In genomic region chr14:31335765-31336164, GRCm38 (mm10) we compare ENCODE assay signal across 8 mouse cellular contexts. TPM values are rescaled to one million over a fixed set of nuclear protein-coding genes. Genes with fewer than 3 reads are reported as not detected.
DNase-seq lines count a peak whose midpoint lies in the region; ATAC-seq and TF ChIP-seq lines count a peak whose summit lies in the region.

No protein-coding gene starts in this region.

- H3K27ac ChIP-seq in kidney, embryonic 14.5 days (ENCODE audit: low read depth, low read length) = no peak overlapping the region
- H3K27ac ChIP-seq in cortical plate, adult 2 months (ENCODE audit: insufficient read depth, low read length) = no peak overlapping the region
- H3K27ac ChIP-seq in hindbrain, embryonic 12.5 days = peak overlapping the region; percentile 92
- peak overlapping the region; percentile 95 for H3K27ac ChIP-seq in midbrain, embryonic 13.5 days

- TF ChIP-seq CTCF in cortical plate, adult 2 months (IDR thresholded peaks at IDR 0.05; ENCODE audit: extremely low read depth, insufficient read depth, low read length) = no peak

- no peak for DNase-seq in kidney, adult 9 months
- no peak for DNase-seq in gastrocnemius, adult 8-10 months (ENCODE audit: low spot score in 2 of 2)
- no peak for DNase-seq in gastrocnemius, postnatal 4 days (ENCODE audit: low spot score in 2 of 2)
- DNase-seq in adrenal gland, postnatal 10 days = no peak

- H3K27me3 ChIP-seq in kidney, embryonic 14.5 days (ENCODE audit: control insufficient read depth, insufficient read depth, low read length) = 0 out of 2 replicates have a peak, but pooled peaks cover 1% of the 10 kb centered on the region
- no peaks in the 10 kb centered on the region for H3K27me3 ChIP-seq in hindbrain, embryonic 12.5 days
- peaks cover 3% of the 10 kb centered on the region; the same call in 1 of the 2 replicates for H3K27me3 ChIP-seq in midbrain, embryonic 13.5 days

- no peak overlapping the region for H3K9ac ChIP-seq in kidney, embryonic 14.5 days (ENCODE audit: low read depth, low read length)
- peak overlapping the region; percentile 48; the same call in 1 of the 2 replicates for H3K9ac ChIP-seq in hindbrain, embryonic 12.5 days
- H3K9ac ChIP-seq in midbrain, embryonic 13.5 days (replicated peaks) = 0 out of 2 replicates have a peak overlapping the region, but pooled peaks have one; percentile 44

- TF ChIP-seq POLR2A in cortical plate, adult 2 months (IDR thresholded peaks at IDR 0.05; ENCODE audit: extremely low read depth, insufficient read depth, low read length) = no peak

- ATAC-seq in kidney, embryonic 14.5 days (ENCODE audit: low FRiP score, low TSS enrichment) = no peak
- no peak for ATAC-seq in hindbrain, embryonic 12.5 days (ENCODE audit: low FRiP score)
- no peak for ATAC-seq in midbrain, embryonic 13.5 days

- H3K9me3 ChIP-seq in kidney, embryonic 14.5 days (ENCODE audit: control insufficient read depth, low read length) = no peaks in the 10 kb centered on the region
- no peaks in the 10 kb centered on the region for H3K9me3 ChIP-seq in hindbrain, embryonic 12.5 days (replicated peaks)
- H3K9me3 ChIP-seq in midbrain, embryonic 13.5 days = no peaks in the 10 kb centered on the region

- peaks cover 7% of the 10 kb centered on the region; the same call in 1 of the 2 replicates for H3K4me1 ChIP-seq in kidney, embryonic 14.5 days (ENCODE audit: control insufficient read depth, insufficient read depth, low read length)
- H3K4me1 ChIP-seq in cortical plate, adult 2 months (ENCODE audit: control insufficient read depth, insufficient read depth, low read length) = peaks cover 3% of the 10 kb centered on the region; the same call in 1 of the 2 replicates
- peaks cover 15% of the 10 kb centered on the region for H3K4me1 ChIP-seq in hindbrain, embryonic 12.5 days
- peaks cover 24% of the 10 kb centered on the region for H3K4me1 ChIP-seq in midbrain, embryonic 13.5 days (replicated peaks)

- H3K36me3 ChIP-seq in kidney, embryonic 14.5 days (ENCODE audit: control insufficient read depth, insufficient read depth, low read length) = peaks cover 8% of the 10 kb centered on the region; the same call in 1 of the 2 replicates
- peaks cover 3% of the 10 kb centered on the region; the same call in 1 of the 2 replicates for H3K36me3 ChIP-seq in hindbrain, embryonic 12.5 days
- H3K36me3 ChIP-seq in midbrain, embryonic 13.5 days = peaks cover 6% of the 10 kb centered on the region; the same call in 1 of the 2 replicates

- H3K4me2 ChIP-seq in kidney, embryonic 14.5 days (replicated peaks; ENCODE audit: low read depth, low read length) = peak overlapping the region; percentile 52
- peak overlapping the region; percentile 61 for H3K4me2 ChIP-seq in hindbrain, embryonic 12.5 days (replicated peaks)
- H3K4me2 ChIP-seq in midbrain, embryonic 13.5 days (replicated peaks) = peak overlapping the region; percentile 60

- 61% methylated on average over 3 of the region's 3 CpGs for WGBS in kidney, embryonic 14.5 days
- WGBS in hindbrain, embryonic 12.5 days = 55% methylated on average over 3 of the region's 3 CpGs
- 54% methylated on average over 3 of the region's 3 CpGs for WGBS in midbrain, embryonic 13.5 days

- peak overlapping the region; percentile 79 for H3K4me3 ChIP-seq in kidney, embryonic 14.5 days (ENCODE audit: low read length)
- peak overlapping the region; percentile 87; the same call in 1 of the 2 replicates for H3K4me3 ChIP-seq in cortical plate, adult 2 months (ENCODE audit: insufficient read depth, low read length)
- H3K4me3 ChIP-seq in hindbrain, embryonic 12.5 days = peak overlapping the region; percentile 80
- peak overlapping the region; percentile 91 for H3K4me3 ChIP-seq in midbrain, embryonic 13.5 days (replicated peaks)

RNA-seq across cellular contexts. Expression of gene Capn7, which starts 0.7 kb away (rescaled TPM):
- polyA plus RNA-seq in kidney, embryonic 14.5 days (2014; fragmentation: Nextera tagmentation; extraction: Ambion mirVana) = 27.4 and 49.8 TPM in 2 replicates
- polyA plus RNA-seq in cortical plate, adult 2 months (2012; rRNA removed) = 31.2 and 32.4 TPM in 2 replicates
- 53.1 and 61.7 TPM in 2 replicates for polyA plus RNA-seq in hindbrain, embryonic 12.5 days (2016; fragmentation: Nextera tagmentation; extraction: Ambion mirVana)
- 66.3 and 69.7 TPM in 2 replicates for polyA plus RNA-seq in midbrain, embryonic 13.5 days (2015; fragmentation: Nextera tagmentation; extraction: Ambion mirVana)
- 10 to 100 TPM; 27.0 to 33.1 (median 30.5) TPM for total RNA-seq in gastrocnemius, adult 8-10 months (2022)
- 10 to 100 TPM; 31.9 to 37.1 TPM for total RNA-seq in gastrocnemius, postnatal 4 days (2021)
- total RNA-seq in adrenal gland, postnatal 10 days (2021) = 10 to 100 TPM; 33.7 to 40.9 TPM

RNA-seq across cellular contexts. Expression of gene Dnah1, which starts 12.1 kb away (rescaled TPM):
- polyA plus RNA-seq in kidney, embryonic 14.5 days (2014; fragmentation: Nextera tagmentation; extraction: Ambion mirVana) = 5.5 and 9.0 TPM in 2 replicates
- 6.0 and 6.5 TPM in 2 replicates for polyA plus RNA-seq in cortical plate, adult 2 months (2012; rRNA removed)
- polyA plus RNA-seq in hindbrain, embryonic 12.5 days (2016; fragmentation: Nextera tagmentation; extraction: Ambion mirVana) = 6.4 and 6.5 TPM in 2 replicates
- 5.0 and 5.3 TPM in 2 replicates for polyA plus RNA-seq in midbrain, embryonic 13.5 days (2015; fragmentation: Nextera tagmentation; extraction: Ambion mirVana)
- total RNA-seq in gastrocnemius, adult 8-10 months (2022) = under 1 TPM in 2 of 4 experiments, not detected in 2; 0.05 to 0.11 TPM
- under 1 TPM; 0.70 to 0.81 TPM for total RNA-seq in gastrocnemius, postnatal 4 days (2021)
- 1 to 10 TPM in 1 of 2 experiments, under 1 TPM in 1; 0.99 to 1.2 TPM for total RNA-seq in adrenal gland, postnatal 10 days (2021)

Comparison
In these comparisons a context has a peak if more than half of its experiments do, and no peak if none do; other contexts are left out.
1. H3K27ac ChIP-seq: peak in hindbrain, embryonic 12.5 days (single experiment) and midbrain, embryonic 13.5 days (single experiment); none in kidney, embryonic 14.5 days (single experiment) and cortical plate, adult 2 months (single experiment).
2. Peak in every context shown above with its lines, with median percentiles within 50 percentile points of each other: H3K4me2 ChIP-seq and H3K4me3 ChIP-seq.